12 mouse cellular contexts compared by ENCODE assay signal in the genomic region with DNA sequence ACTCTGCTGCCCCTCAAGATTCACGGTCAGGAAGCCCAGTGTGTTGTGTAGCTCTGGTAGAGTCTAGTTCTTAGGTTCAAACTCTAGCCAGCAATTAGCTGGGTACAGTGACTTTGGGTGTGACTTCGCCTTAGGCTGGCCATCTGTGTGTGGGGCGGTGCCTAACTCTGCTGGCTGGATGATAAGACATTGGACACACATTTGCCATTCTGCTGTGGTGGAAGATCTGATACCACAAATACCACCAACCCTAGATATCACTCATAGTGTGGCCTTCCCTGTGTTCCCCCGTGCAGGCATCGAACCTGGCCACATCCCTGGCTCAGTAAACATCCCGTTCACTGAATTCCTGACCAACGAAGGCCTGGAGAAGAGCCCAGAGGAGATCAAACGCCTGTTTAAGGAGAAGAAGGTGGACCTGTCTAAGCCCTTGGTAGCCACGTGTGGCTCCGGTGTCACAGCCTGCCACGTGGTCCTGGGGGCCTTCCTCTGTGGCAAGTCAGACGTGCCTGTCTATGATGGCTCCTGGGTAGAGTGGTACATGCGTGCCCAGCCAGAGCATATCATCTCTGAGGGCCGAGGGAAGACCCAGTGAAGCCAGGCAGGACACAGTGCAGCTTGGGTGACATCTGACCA. TPM values are rescaled to one million over a fixed set of nuclear protein-coding genes. Genes with fewer than 3 reads are reported as not detected.
DNase-seq lines count a peak whose midpoint lies in the region; ATAC-seq and TF ChIP-seq lines count a peak whose summit lies in the region.
"Had no signal": no experiment of that assay in that cellular context is flagged by ENCODE, and none has a peak within 500 bp of the region (broad histone marks: within the 10 kb centered on the region; RNA-seq: fewer than 3 reads in every experiment).

No protein-coding gene starts in this region.

- no peak overlapping the region for H3K4me2 ChIP-seq in forebrain, embryonic 15.5 days (replicated peaks)
- H3K4me2 ChIP-seq in midbrain, embryonic 14.5 days (ENCODE audit: low read length): no peak overlapping the region
- peak overlapping the region; percentile 69 for H3K4me2 ChIP-seq in liver, embryonic 14.5 days (ENCODE audit: low read depth)
- H3K4me2 ChIP-seq in stomach, embryonic 16.5 days (ENCODE audit: low read depth, low read length): no peak overlapping the region

- TF ChIP-seq CTCF in liver, embryonic 14.5 days (IDR thresholded peaks at IDR 0.05; ENCODE audit: low read depth): no peak

- 90% methylated on average over 14 of the region's 14 CpGs for WGBS in forebrain, embryonic 10.5 days
- 89% methylated on average over 14 of the region's 14 CpGs for WGBS in forebrain, embryonic 15.5 days
- WGBS in midbrain, embryonic 10.5 days: 92% methylated on average over 14 of the region's 14 CpGs
- 92% methylated on average over 14 of the region's 14 CpGs for WGBS in midbrain, embryonic 14.5 days
- WGBS in liver, embryonic 14.5 days (ENCODE audit: insufficient replicate concordance): 24% methylated on average over 14 of the region's 14 CpGs
- 82% methylated on average over 14 of the region's 14 CpGs for WGBS in stomach, embryonic 16.5 days

- peak; percentile 92 for TF ChIP-seq EP300 in liver, embryonic 14.5 days (IDR thresholded peaks at IDR 0.05; ENCODE audit: low read depth)

- H3K4me3 ChIP-seq in forebrain, embryonic 10.5 days: no peak overlapping the region
- no peak overlapping the region for H3K4me3 ChIP-seq in forebrain, embryonic 15.5 days
- no peak overlapping the region for H3K4me3 ChIP-seq in midbrain, embryonic 10.5 days
- no peak overlapping the region for H3K4me3 ChIP-seq in midbrain, embryonic 14.5 days (replicated peaks; ENCODE audit: low read depth, low read length)
- peak overlapping the region; percentile 25 to 44; a peak in 3 of 4 replicates for H3K4me3 ChIP-seq in liver, embryonic 14.5 days (ENCODE audit: insufficient read depth in 1 of 2, low read depth in 2 of 2, low read length in 2 of 2)
- H3K4me3 ChIP-seq in stomach, embryonic 16.5 days (replicated peaks; ENCODE audit: low read length): no peak overlapping the region

- H3K36me3 ChIP-seq in forebrain, embryonic 10.5 days (replicated peaks): peaks cover 5% of the 10 kb centered on the region; the same call in 1 of the 2 replicates
- H3K36me3 ChIP-seq in forebrain, embryonic 15.5 days: no peaks in the 10 kb centered on the region; the same call in 1 of the 2 replicates
- peaks cover 8% of the 10 kb centered on the region; the same call in 1 of the 2 replicates for H3K36me3 ChIP-seq in midbrain, embryonic 10.5 days
- no peaks in the 10 kb centered on the region for H3K36me3 ChIP-seq in midbrain, embryonic 14.5 days (ENCODE audit: control insufficient read depth, insufficient read depth, low read length)
- peaks cover 15% of the 10 kb centered on the region for H3K36me3 ChIP-seq in liver, embryonic 14.5 days (replicated peaks; ENCODE audit: control insufficient read depth, insufficient read depth, low read depth)
- H3K36me3 ChIP-seq in stomach, embryonic 16.5 days (ENCODE audit: control insufficient read depth, insufficient read depth, low read length): no peaks in the 10 kb centered on the region; the same call in 1 of the 2 replicates

- ATAC-seq in forebrain, embryonic 15.5 days (replicated peaks): no peak
- ATAC-seq in midbrain, embryonic 14.5 days (ENCODE audit: low FRiP score, low TSS enrichment): no peak
- peak; percentile 95 for ATAC-seq in liver, embryonic 14.5 days (ENCODE audit: insufficient read depth)
- ATAC-seq in stomach, embryonic 16.5 days (ENCODE audit: insufficient read depth, low FRiP score): peak; percentile 40

- no peak for DNase-seq in forebrain, embryonic 10.5 days (ENCODE audit: extremely low spot score, low spot score)
- DNase-seq in midbrain, embryonic 10.5 days (ENCODE audit: low spot score): no peak
- no peak for DNase-seq in midbrain, embryonic 14.5 days
- DNase-seq in liver, embryonic 14.5 days (ENCODE audit: low read depth in 3 of 3, low spot score in 3 of 3): peak; percentile 89 to 91 (median 90)
- no peak for DNase-seq in testis, postnatal 14 days (ENCODE audit: low spot score)
- no peak for DNase-seq in testis, postnatal 10 days (ENCODE audit: low spot score)
- DNase-seq: cerebellum, adult 11 months; kidney, postnatal 36 days; lung, adult 2 months had no signal

- H3K4me1 ChIP-seq in forebrain, embryonic 10.5 days: peaks cover 45% of the 10 kb centered on the region
- H3K4me1 ChIP-seq in forebrain, embryonic 15.5 days: peaks cover 15% of the 10 kb centered on the region
- H3K4me1 ChIP-seq in midbrain, embryonic 10.5 days: peaks cover 49% of the 10 kb centered on the region
- 0 out of 2 replicates have a peak, but pooled peaks cover 6% of the 10 kb centered on the region for H3K4me1 ChIP-seq in midbrain, embryonic 14.5 days (ENCODE audit: control insufficient read depth, insufficient read depth, low read length)
- peaks cover 63 to 68% of the 10 kb centered on the region in 2 experiments for H3K4me1 ChIP-seq in liver, embryonic 14.5 days (replicated peaks; ENCODE audit: control insufficient read depth in 2 of 2, insufficient read depth in 2 of 2, low read length in 1 of 2)
- H3K4me1 ChIP-seq in stomach, embryonic 16.5 days (ENCODE audit: control insufficient read depth, insufficient read depth, low read length): peaks cover 10% of the 10 kb centered on the region

- H3K27me3 ChIP-seq in forebrain, embryonic 10.5 days (ENCODE audit: poor library complexity, severe bottlenecking): peaks cover 45% of the 10 kb centered on the region
- peaks cover 28% of the 10 kb centered on the region for H3K27me3 ChIP-seq in forebrain, embryonic 15.5 days
- peaks cover 47% of the 10 kb centered on the region for H3K27me3 ChIP-seq in midbrain, embryonic 10.5 days (ENCODE audit: low read depth, poor library complexity, severe bottlenecking)
- H3K27me3 ChIP-seq in midbrain, embryonic 14.5 days (ENCODE audit: control insufficient read depth, insufficient read depth, low read length): peaks cover 30% of the 10 kb centered on the region
- H3K27me3 ChIP-seq in liver, embryonic 14.5 days (ENCODE audit: control insufficient read depth, insufficient read depth, low read length): peaks cover 6% of the 10 kb centered on the region
- peaks cover 11% of the 10 kb centered on the region; the same call in 1 of the 2 replicates for H3K27me3 ChIP-seq in stomach, embryonic 16.5 days (ENCODE audit: control insufficient read depth, insufficient read depth, low read length)

- H3K27ac ChIP-seq in forebrain, embryonic 10.5 days: peak overlapping the region; percentile 45
- H3K27ac ChIP-seq in forebrain, embryonic 15.5 days (replicated peaks): no peak overlapping the region
- H3K27ac ChIP-seq in midbrain, embryonic 10.5 days (replicated peaks): peak overlapping the region; percentile 53
- H3K27ac ChIP-seq in midbrain, embryonic 14.5 days (replicated peaks; ENCODE audit: low read depth, low read length): no peak overlapping the region
- H3K27ac ChIP-seq in liver, embryonic 14.5 days: peak overlapping the region; percentile 97
- H3K27ac ChIP-seq in stomach, embryonic 16.5 days (ENCODE audit: low read length): peak overlapping the region; percentile 31; the same call in 1 of the 2 replicates

- H3K9ac ChIP-seq in forebrain, embryonic 15.5 days (replicated peaks): no peak overlapping the region
- no peak overlapping the region for H3K9ac ChIP-seq in midbrain, embryonic 14.5 days (replicated peaks; ENCODE audit: low read length)
- peak overlapping the region; percentile 80 for H3K9ac ChIP-seq in liver, embryonic 14.5 days (replicated peaks)
- H3K9ac ChIP-seq in stomach, embryonic 16.5 days (ENCODE audit: low read length): no peak overlapping the region

- no peaks in the 10 kb centered on the region for H3K9me3 ChIP-seq in forebrain, embryonic 10.5 days
- H3K9me3 ChIP-seq in forebrain, embryonic 15.5 days: no peaks in the 10 kb centered on the region
- H3K9me3 ChIP-seq in midbrain, embryonic 10.5 days (replicated peaks): no peaks in the 10 kb centered on the region
- no peaks in the 10 kb centered on the region for H3K9me3 ChIP-seq in midbrain, embryonic 14.5 days (ENCODE audit: control insufficient read depth, low read length)
- no peaks in the 10 kb centered on the region for H3K9me3 ChIP-seq in liver, embryonic 14.5 days (ENCODE audit: control insufficient read depth, low read length)
- H3K9me3 ChIP-seq in stomach, embryonic 16.5 days (replicated peaks; ENCODE audit: control insufficient read depth, low read length): no peaks in the 10 kb centered on the region

RNA-seq across cellular contexts. Expression of a gene that starts 7.0 kb away (rescaled TPM):
- 0.90 and 2.0 TPM in 2 replicates for polyA plus RNA-seq in forebrain, embryonic 10.5 days (2016; fragmentation: Nextera tagmentation; extraction: Ambion mirVana)
- polyA plus RNA-seq in forebrain, embryonic 15.5 days (2015; fragmentation: Nextera tagmentation; extraction: Ambion mirVana): 4.1 and 5.3 TPM in 2 replicates
- polyA plus RNA-seq in midbrain, embryonic 10.5 days (2016; fragmentation: Nextera tagmentation; extraction: Ambion mirVana): 0.61 and 1.6 TPM in 2 replicates
- polyA plus RNA-seq in midbrain, embryonic 14.5 days (2014; fragmentation: Nextera tagmentation; extraction: Ambion mirVana): 4.7 and 6.6 TPM in 2 replicates
- polyA plus RNA-seq in liver, embryonic 14.5 days (2012; rRNA removed): 90.7 and 101 TPM in 2 replicates
- polyA plus RNA-seq in liver, embryonic 14.5 days (2014; fragmentation: Nextera tagmentation; extraction: Ambion mirVana): 6.0 and 6.8 TPM in 2 replicates
- 6.8 TPM in 2 replicates for polyA plus RNA-seq in stomach, embryonic 16.5 days (2015; fragmentation: Nextera tagmentation; extraction: Ambion mirVana)

RNA-seq across cellular contexts. Expression of a gene that starts 7.5 kb away (rescaled TPM):
- 11.8 and 11.9 TPM in 2 replicates for polyA plus RNA-seq in forebrain, embryonic 10.5 days (2016; fragmentation: Nextera tagmentation; extraction: Ambion mirVana)
- 23.7 and 24.6 TPM in 2 replicates for polyA plus RNA-seq in forebrain, embryonic 15.5 days (2015; fragmentation: Nextera tagmentation; extraction: Ambion mirVana)
- 8.1 and 9.8 TPM in 2 replicates for polyA plus RNA-seq in midbrain, embryonic 10.5 days (2016; fragmentation: Nextera tagmentation; extraction: Ambion mirVana)
- 11.8 and 15.2 TPM in 2 replicates for polyA plus RNA-seq in midbrain, embryonic 14.5 days (2014; fragmentation: Nextera tagmentation; extraction: Ambion mirVana)
- 90.5 and 90.6 TPM in 2 replicates for polyA plus RNA-seq in liver, embryonic 14.5 days (2012; rRNA removed)
- 168 and 179 TPM in 2 replicates for polyA plus RNA-seq in liver, embryonic 14.5 days (2014; fragmentation: Nextera tagmentation; extraction: Ambion mirVana)
- 123 and 146 TPM in 2 replicates for polyA plus RNA-seq in stomach, embryonic 16.5 days (2015; fragmentation: Nextera tagmentation; extraction: Ambion mirVana)

RNA-seq across cellular contexts. Expression of a gene that starts 15.2 kb away (rescaled TPM):
- polyA plus RNA-seq in forebrain, embryonic 10.5 days (2016; fragmentation: Nextera tagmentation; extraction: Ambion mirVana): 56.8 and 57.1 TPM in 2 replicates
- 123 and 132 TPM in 2 replicates for polyA plus RNA-seq in forebrain, embryonic 15.5 days (2015; fragmentation: Nextera tagmentation; extraction: Ambion mirVana)
- 64.0 and 68.3 TPM in 2 replicates for polyA plus RNA-seq in midbrain, embryonic 10.5 days (2016; fragmentation: Nextera tagmentation; extraction: Ambion mirVana)
- 120 and 154 TPM in 2 replicates for polyA plus RNA-seq in midbrain, embryonic 14.5 days (2014; fragmentation: Nextera tagmentation; extraction: Ambion mirVana)
- polyA plus RNA-seq in liver, embryonic 14.5 days (2012; rRNA removed): 7.1 and 8.7 TPM in 2 replicates
- polyA plus RNA-seq in liver, embryonic 14.5 days (2014; fragmentation: Nextera tagmentation; extraction: Ambion mirVana): 3.0 and 3.3 TPM in 2 replicates
- polyA plus RNA-seq in stomach, embryonic 16.5 days (2015; fragmentation: Nextera tagmentation; extraction: Ambion mirVana): 28.1 and 32.0 TPM in 2 replicates

RNA-seq across cellular contexts. Expression of a gene that starts 17.5 kb away (rescaled TPM):
- polyA plus RNA-seq in forebrain, embryonic 10.5 days (2016; fragmentation: Nextera tagmentation; extraction: Ambion mirVana): not detected in 2 replicates
- polyA plus RNA-seq in forebrain, embryonic 15.5 days (2015; fragmentation: Nextera tagmentation; extraction: Ambion mirVana): not detected in 2 replicates
- not detected in 2 replicates for polyA plus RNA-seq in midbrain, embryonic 10.5 days (2016; fragmentation: Nextera tagmentation; extraction: Ambion mirVana)
- not detected in 2 replicates for polyA plus RNA-seq in midbrain, embryonic 14.5 days (2014; fragmentation: Nextera tagmentation; extraction: Ambion mirVana)
- 0.08 TPM in 1 of 2 replicates, not detected in the other for polyA plus RNA-seq in liver, embryonic 14.5 days (2012; rRNA removed)
- polyA plus RNA-seq in liver, embryonic 14.5 days (2014; fragmentation: Nextera tagmentation; extraction: Ambion mirVana): not detected in 2 replicates
- not detected in 2 replicates for polyA plus RNA-seq in stomach, embryonic 16.5 days (2015; fragmentation: Nextera tagmentation; extraction: Ambion mirVana)
- polyA plus RNA-seq: heart, embryonic 14.5 days; lung, adult 2 months had no signal

RNA-seq across cellular contexts. Expression of a gene that starts 55.2 kb away (rescaled TPM):
- polyA plus RNA-seq in forebrain, embryonic 10.5 days (2016; fragmentation: Nextera tagmentation; extraction: Ambion mirVana): 0.30 and 0.39 TPM in 2 replicates
- 0.11 and 0.34 TPM in 2 replicates for polyA plus RNA-seq in forebrain, embryonic 15.5 days (2015; fragmentation: Nextera tagmentation; extraction: Ambion mirVana)
- 0.21 and 0.52 TPM in 2 replicates for polyA plus RNA-seq in midbrain, embryonic 10.5 days (2016; fragmentation: Nextera tagmentation; extraction: Ambion mirVana)
- 0.26 and 0.43 TPM in 2 replicates for polyA plus RNA-seq in midbrain, embryonic 14.5 days (2014; fragmentation: Nextera tagmentation; extraction: Ambion mirVana)
- polyA plus RNA-seq in liver, embryonic 14.5 days (2012; rRNA removed): 11.9 and 14.4 TPM in 2 replicates
- polyA plus RNA-seq in liver, embryonic 14.5 days (2014; fragmentation: Nextera tagmentation; extraction: Ambion mirVana): 9.8 and 10.7 TPM in 2 replicates
- polyA plus RNA-seq in stomach, embryonic 16.5 days (2015; fragmentation: Nextera tagmentation; extraction: Ambion mirVana): 1.8 TPM in 2 replicates
- polyA plus RNA-seq: heart, embryonic 14.5 days had no signal

Comparison
In these comparisons a context has a peak if more than half of its experiments do, and no peak if none do; other contexts are left out.
1. H3K27ac ChIP-seq: peak in forebrain, embryonic 10.5 days (single experiment), midbrain, embryonic 10.5 days (single experiment), liver, embryonic 14.5 days (single experiment) and stomach, embryonic 16.5 days (single experiment); none in forebrain, embryonic 15.5 days (single experiment) and midbrain, embryonic 14.5 days (single experiment).
2. DNase-seq: peak in liver, embryonic 14.5 days (3 of 3); none in forebrain, embryonic 10.5 days (single experiment), midbrain, embryonic 10.5 days (single experiment), midbrain, embryonic 14.5 days (single experiment), testis, postnatal 14 days (single experiment) and testis, postnatal 10 days (single experiment).
3. H3K4me3 ChIP-seq: peak in liver, embryonic 14.5 days (2 of 2); none in forebrain, embryonic 10.5 days (single experiment), forebrain, embryonic 15.5 days (single experiment), midbrain, embryonic 10.5 days (single experiment), midbrain, embryonic 14.5 days (single experiment) and stomach, embryonic 16.5 days (single experiment).
4. ATAC-seq: peak in liver, embryonic 14.5 days (single experiment) and stomach, embryonic 16.5 days (single experiment); none in forebrain, embryonic 15.5 days (single experiment) and midbrain, embryonic 14.5 days (single experiment).